Mouse (Mus musculus) small intestine, adult 2 months (tissue): ENCODE measurements around the gene Zhx3. TPM values are rescaled to one million over a fixed set of nuclear protein-coding genes. Genes with fewer than 3 reads are reported as not detected.

Source experiments
- H3K27ac ChIP-seq: fragments of 200-500 bp; 2 replicates; pipeline ENCODE4 v1.5.1; 2012; ENCODE audit warnings: low read depth, low read length, control low read depth, inconsistent platforms; ENCODE audit not compliant: insufficient read depth
- H3K27me3 ChIP-seq: fragments of 200-500 bp; 2 replicates; pipeline ENCODE4 v1.6.1; 2012; ENCODE audit warnings: mild to moderate bottlenecking, moderate library complexity, low read length, inconsistent platforms; ENCODE audit not compliant: control insufficient read depth, insufficient read depth
- H3K36me3 ChIP-seq: fragments of 200-500 bp; 2 replicates; pipeline ENCODE4 v1.6.1; 2012; ENCODE audit warnings: mild to moderate bottlenecking, low read length, control low read depth, inconsistent platforms; ENCODE audit not compliant: control insufficient read depth, insufficient read depth
- H3K4me1 ChIP-seq: fragments of 200-500 bp; 2 replicates; pipeline ENCODE4 v1.6.1; 2012; ENCODE audit warnings: low read length, inconsistent platforms, mixed read lengths; ENCODE audit not compliant: control insufficient read depth, insufficient read depth, insufficient read length
- H3K4me3 ChIP-seq: fragments of 200-500 bp; 2 replicates; pipeline ENCODE4 v1.5.1; 2012; ENCODE audit warnings: low read depth, mild to moderate bottlenecking, control low read depth, inconsistent platforms, low read length, moderate library complexity
- CTCF ChIP-seq: fragments of 200-500 bp; IDR thresholded peaks from 2 replicates; pipeline ENCODE4 v1.5.1; 2012; ENCODE audit warnings: low read depth, mild to moderate bottlenecking, control low read depth, inconsistent platforms, low read length, moderate library complexity, mixed read lengths; ENCODE audit not compliant: insufficient replicate concordance, insufficient read length; ENCODE audit errors: extremely low read depth
- POLR2A ChIP-seq: fragments of 200-500 bp; IDR thresholded peaks from 2 replicates; pipeline ENCODE4 v1.6.1; 2012; ENCODE audit warnings: low read depth, mild to moderate bottlenecking, control low read depth, inconsistent platforms, low read length, moderate library complexity
- WGBS: fragments of 180-500 bp; shearing (Covaris S2); methylation state at CpG from one replicate; pipeline ENCODE4 v1.1.7; 2018; 5-methylcytosine and 5-hydroxymethylcytosine counted together
- polyA plus RNA-seq: library from polyadenylated mRNA; depleted of rRNA; stranded (reverse); fragments of >200 nt; gene quantifications from 2 replicates; pipeline ENCODE4 v1.2.3, GENCODE M21; 2012

The Zhx3 gene
- polyA plus RNA-seq, 1 experiment: 6.2 TPM

DNA sequence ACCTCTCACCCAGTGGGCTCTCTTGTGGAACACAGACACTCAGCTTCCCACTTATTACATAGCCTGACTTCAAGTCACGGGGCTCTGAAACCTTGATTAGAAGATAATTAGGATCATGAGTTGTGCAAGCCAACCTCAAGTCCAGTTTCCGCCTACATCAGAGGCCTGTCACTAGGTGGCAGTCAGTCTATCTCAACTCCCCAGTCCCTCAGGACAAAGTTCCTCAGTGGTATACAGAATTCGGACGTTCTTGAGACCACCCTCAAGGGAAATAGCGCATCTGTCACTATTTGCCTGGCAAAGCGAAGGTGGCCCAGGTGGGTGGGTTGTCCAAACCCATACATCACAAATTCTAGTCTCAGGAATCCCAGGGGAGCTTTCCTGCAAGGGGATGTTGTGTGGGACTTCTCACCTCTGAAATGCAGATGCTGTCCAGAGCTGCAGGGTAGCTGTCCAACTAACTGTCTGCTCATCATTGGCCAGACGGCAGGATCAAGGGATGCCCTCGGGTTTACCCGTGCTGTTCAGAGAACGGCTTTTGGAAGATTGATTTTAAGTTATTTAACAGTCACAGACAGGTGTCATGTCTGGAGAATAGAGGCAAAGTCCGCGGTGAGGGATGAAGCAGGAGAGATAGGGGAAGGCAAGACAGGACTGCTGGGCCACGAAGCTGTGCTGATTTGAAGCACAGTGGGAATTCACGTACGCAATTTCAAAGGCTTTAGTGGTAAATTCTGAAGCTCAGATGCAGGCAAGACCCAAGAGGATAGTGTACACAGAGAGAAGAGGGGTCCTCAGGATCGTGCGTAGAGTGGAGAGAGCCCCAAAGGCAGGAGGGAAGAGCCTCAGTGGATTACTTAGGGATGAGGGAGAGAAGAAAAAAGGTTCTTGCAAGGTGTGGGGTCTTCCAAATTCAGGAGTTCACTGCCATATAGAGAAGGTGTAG is 142.7 kb downstream of the Zhx3 start:
- Histone ChIP-seq H3K4me3 (peak overlapping the region; percentile 99), H3K4me1 (peaks cover 10% of the 10 kb centered on the region), H3K27me3 (no peaks in the 10 kb centered on the region), H3K27ac (no peak overlapping the region), H3K36me3 (peaks cover 2% of the 10 kb centered on the region; the same call in 1 of the 2 replicates)
- TF ChIP-seq CTCF: peak; percentile 40; the same call in 1 of the 2 replicates
- no peak for TF ChIP-seq POLR2A
- 12% methylated on average over 17 of the region's 17 CpGs for WGBS

GRCm38 (mm10) chr2:160729436-160729835 is 143.4 kb downstream of the Zhx3 start:
- Histone ChIP-seq H3K4me1 (peaks cover 10% of the 10 kb centered on the region), H3K27ac (no peak overlapping the region), H3K4me3 (no peak overlapping the region), H3K36me3 (peaks cover 4% of the 10 kb centered on the region), H3K27me3 (no peaks in the 10 kb centered on the region)
- no peak for TF ChIP-seq POLR2A
- TF ChIP-seq CTCF: no peak
- WGBS: 45% methylated on average over 2 of the region's 2 CpGs

DNA sequence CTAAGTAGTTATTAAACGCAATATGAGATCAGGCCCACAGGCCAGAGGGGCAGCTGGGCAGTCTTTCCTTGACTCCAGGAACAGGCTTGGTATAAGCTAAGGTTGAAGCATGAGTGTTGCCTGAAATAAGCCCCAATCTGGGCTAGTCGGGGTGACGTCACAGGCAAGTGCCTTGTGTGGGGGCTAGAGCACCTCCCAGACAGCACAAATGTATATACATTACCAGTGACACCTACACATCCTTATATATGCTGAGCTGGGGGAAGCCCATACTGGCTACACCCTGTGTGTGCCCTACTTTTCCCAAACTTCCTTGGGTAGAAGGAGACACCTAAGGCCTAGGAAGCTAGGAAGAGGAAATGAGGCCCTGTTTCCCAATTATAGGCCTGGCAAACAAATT is 143.8 kb downstream of the Zhx3 start:
- TF ChIP-seq CTCF: no peak
- no peak for TF ChIP-seq POLR2A
- Histone ChIP-seq H3K27ac (no peak overlapping the region), H3K4me1 (peaks cover 10% of the 10 kb centered on the region), H3K27me3 (no peaks in the 10 kb centered on the region), H3K4me3 (no peak overlapping the region), H3K36me3 (peaks cover 6% of the 10 kb centered on the region)
- WGBS: 93% methylated on average over 3 of the region's 3 CpGs

DNA sequence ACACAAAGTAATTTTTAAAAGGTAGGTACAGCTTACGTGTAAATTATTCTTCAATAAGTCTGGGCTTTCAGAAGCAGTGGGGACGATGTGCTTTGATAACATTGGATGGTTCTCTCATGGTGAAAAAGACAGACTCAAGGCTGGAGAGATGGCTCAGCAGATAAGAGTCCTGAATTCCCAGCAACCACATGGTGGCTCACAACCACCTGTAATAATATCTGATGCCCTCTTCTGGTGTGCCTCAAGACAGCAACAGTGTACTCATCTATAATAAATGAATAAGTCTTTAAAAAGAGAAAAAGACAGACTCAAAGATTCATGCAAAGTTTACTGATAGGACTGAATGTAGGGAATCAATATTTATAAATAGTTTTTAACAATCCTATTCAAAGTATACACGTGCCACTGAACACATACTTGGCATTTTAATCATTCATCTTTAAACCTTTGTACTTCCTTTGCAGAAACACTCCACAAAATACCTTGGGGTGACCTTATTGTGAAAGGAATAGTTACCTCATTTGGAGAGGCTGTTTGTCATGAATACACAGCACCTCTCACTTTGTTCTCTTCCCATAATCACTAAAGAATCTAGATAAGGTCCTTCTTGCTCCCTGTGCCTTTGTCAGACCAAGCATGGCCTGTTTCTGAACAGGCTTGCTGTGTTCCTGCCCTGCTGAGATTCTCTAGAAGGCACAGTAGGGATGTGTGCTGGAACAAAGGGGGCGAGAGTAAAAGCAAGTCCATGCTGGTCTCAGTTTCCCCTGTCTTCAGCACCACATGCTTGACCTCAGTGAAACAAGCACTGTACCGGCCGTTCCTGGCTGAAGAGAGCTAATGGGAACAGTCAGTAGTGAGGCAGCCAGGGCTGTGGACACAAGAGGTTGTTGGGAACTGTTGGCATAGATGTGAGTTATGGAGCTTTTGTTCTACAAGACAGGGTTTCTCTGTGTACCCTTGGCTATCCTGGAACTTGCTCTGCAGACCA is 146.6 kb downstream of the Zhx3 start:
- Histone ChIP-seq H3K4me3 (no peak overlapping the region), H3K27me3 (no peaks in the 10 kb centered on the region), H3K4me1 (peaks cover 10% of the 10 kb centered on the region; the same call in 1 of the 2 replicates), H3K36me3 (peaks cover 27% of the 10 kb centered on the region), H3K27ac (no peak overlapping the region)
- 78% methylated on average over 6 of the region's 6 CpGs for WGBS
- TF ChIP-seq POLR2A (no peak), CTCF (no peak)

DNA sequence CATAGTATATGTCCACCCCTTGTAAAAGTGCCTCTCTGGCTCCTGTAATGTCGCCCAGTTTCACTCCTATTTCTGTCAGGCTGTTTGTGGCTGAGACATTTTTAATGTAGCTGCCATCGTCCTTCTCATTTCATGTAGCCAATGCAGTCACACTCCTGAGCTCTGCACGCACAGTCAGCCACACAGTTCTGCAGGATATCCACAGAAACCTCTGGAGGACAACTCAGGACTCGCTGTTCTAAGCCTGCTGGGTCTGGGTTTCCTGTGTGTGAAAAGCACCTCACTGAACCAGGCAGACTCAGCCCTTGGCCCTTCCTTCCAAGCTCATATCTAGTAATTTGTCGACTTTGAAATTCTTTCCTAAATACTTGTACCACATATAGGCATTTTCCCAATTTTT is 148.3 kb downstream of the Zhx3 start:
- Histone ChIP-seq H3K27ac (no peak overlapping the region), H3K4me1 (no peaks in the 10 kb centered on the region), H3K36me3 (peaks cover 41% of the 10 kb centered on the region), H3K27me3 (no peaks in the 10 kb centered on the region), H3K4me3 (no peak overlapping the region)
- 86% methylated on average over 5 of the region's 5 CpGs for whole genome bisulfite sequencing
- TF ChIP-seq CTCF (no peak), POLR2A (no peak)

DNA sequence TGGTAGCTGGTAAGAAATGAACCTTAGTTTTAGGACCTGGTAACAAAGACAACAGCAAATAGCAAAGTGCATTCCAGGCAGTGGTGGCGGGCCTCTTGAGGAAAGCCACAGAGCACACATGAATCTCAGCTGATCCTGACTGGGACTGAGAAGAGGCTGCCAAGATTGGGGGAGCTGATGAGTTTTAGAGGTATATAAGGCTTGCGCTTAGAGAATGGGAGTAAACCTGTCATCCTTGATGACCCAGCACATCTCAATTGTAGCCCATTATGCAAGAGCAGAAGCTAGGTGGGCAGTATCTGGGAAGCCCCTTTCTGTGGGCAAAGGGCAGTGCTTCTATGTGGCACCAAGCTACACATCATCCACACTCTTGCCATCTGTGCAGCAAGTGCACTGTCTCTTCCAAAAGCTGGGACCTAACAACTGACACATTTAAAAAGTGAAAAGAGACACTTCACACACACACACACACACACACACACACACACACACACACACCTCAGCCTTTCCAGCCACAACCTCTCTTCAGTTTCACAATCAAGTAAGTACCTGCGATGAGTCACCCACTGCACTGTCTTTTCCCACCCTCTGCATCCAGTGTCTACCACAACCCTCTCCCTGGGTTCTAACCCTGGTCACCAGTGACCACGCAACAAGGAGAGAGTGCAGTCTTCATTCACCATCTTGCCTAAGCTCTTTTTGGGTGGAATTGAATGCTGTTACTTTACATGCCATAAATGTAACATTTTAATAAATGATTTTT is 149.0 kb downstream of the Zhx3 start:
- no peak for TF ChIP-seq CTCF
- Histone ChIP-seq H3K27me3 (no peaks in the 10 kb centered on the region), H3K4me1 (no peaks in the 10 kb centered on the region), H3K36me3 (peaks cover 45% of the 10 kb centered on the region), H3K27ac (no peak overlapping the region), H3K4me3 (no peak overlapping the region)
- 90% methylated on average over 4 of the region's 4 CpGs for WGBS
